Mouse (Mus musculus) ES-Bruce4 (cell line): ENCODE results near the gene Arhgef10l. TPM values are rescaled to one million over a fixed set of nuclear protein-coding genes. Genes with fewer than 3 reads are reported as not detected.

Experiments
- H3K27ac ChIP-seq: 2 replicates; pipeline ENCODE4 v1.5.1; 2012; ENCODE audit warnings: low read length, inconsistent platforms; ENCODE audit not compliant: insufficient read depth
- H3K27me3 ChIP-seq: 2 replicates; pipeline ENCODE4 v1.6.1; 2012; ENCODE audit warnings: mild to moderate bottlenecking, low read length, inconsistent platforms; ENCODE audit not compliant: control insufficient read depth, poor library complexity, insufficient read depth, severe bottlenecking
- H3K36me3 ChIP-seq: 2 replicates; pipeline ENCODE4 v1.6.1; 2012; ENCODE audit warnings: inconsistent platforms, mild to moderate bottlenecking, low read length, moderate library complexity; ENCODE audit not compliant: control insufficient read depth, poor library complexity, insufficient read depth, severe bottlenecking
- H3K4me1 ChIP-seq: one replicate; pipeline ENCODE4 v1.8.1; 2011; ENCODE audit warnings: low read length; ENCODE audit not compliant: control insufficient read depth, insufficient read depth
- H3K4me3 ChIP-seq: 2 replicates; pipeline ENCODE4 v1.5.1; 2011; ENCODE audit warnings: low read depth, mild to moderate bottlenecking, low read length
- H3K9ac ChIP-seq: 2 replicates; pipeline ENCODE4 v1.6.1; 2012; ENCODE audit warnings: low read depth, mild to moderate bottlenecking, inconsistent platforms; ENCODE audit not compliant: poor library complexity, severe bottlenecking
- H3K9me3 ChIP-seq: replicated peaks from 2 replicates; pipeline ENCODE4 v1.6.1; 2012; ENCODE audit warnings: mild to moderate bottlenecking, low read length, inconsistent platforms; ENCODE audit not compliant: control insufficient read depth, poor library complexity, insufficient read depth, severe bottlenecking
- CTCF ChIP-seq: IDR thresholded peaks from one replicate; pipeline ENCODE4 v1.8.1; 2011; ENCODE audit warnings: low read depth, low read length
- EP300 ChIP-seq: IDR thresholded peaks from 2 replicates; pipeline ENCODE4 v1.6.1; 2011; ENCODE audit warnings: low read depth, low read length; ENCODE audit not compliant: insufficient read depth
- POLR2A ChIP-seq: IDR thresholded peaks from one replicate; pipeline ENCODE4 v1.8.1; 2011; ENCODE audit warnings: low read length; ENCODE audit not compliant: insufficient read depth
- polyA plus RNA-seq: library from polyadenylated mRNA; stranded (reverse); fragments of >200 nt; gene quantifications from 2 replicates; pipeline ENCODE4 v1.2.4, GENCODE M21; 2011; ENCODE audit warnings: low read depth; ENCODE audit not compliant: missing spikeins, insufficient read depth, insufficient read length

The Arhgef10l gene
- polyA plus RNA-seq, 1 experiment: 7.7 TPM

- no peak overlapping the region for H3K9ac ChIP-seq
- no peaks in the 10 kb centered on the region for H3K36me3 ChIP-seq
- no peaks in the 10 kb centered on the region for H3K27me3 ChIP-seq
- no peak overlapping the region for H3K4me3 ChIP-seq
- no peak for TF ChIP-seq EP300
- no peak for TF ChIP-seq POLR2A
- TF ChIP-seq CTCF: no peak
- H3K9me3 ChIP-seq: no peaks in the 10 kb centered on the region
- no peak overlapping the region for H3K27ac ChIP-seq
- no peaks in the 10 kb centered on the region for H3K4me1 ChIP-seq
Observed at GRCm38 (mm10) chr4:140645638-140646037, 20.2 kb downstream of the Arhgef10l start.

GRCm38 (mm10) chr4:140644701-140645100 is 21.1 kb downstream of the Arhgef10l start:
- H3K4me3 ChIP-seq: no peak overlapping the region
- H3K27ac ChIP-seq: no peak overlapping the region
- TF ChIP-seq CTCF (no peak), EP300 (no peak), POLR2A (no peak)
- no peaks in the 10 kb centered on the region for H3K27me3 ChIP-seq
- no peaks in the 10 kb centered on the region for H3K4me1 ChIP-seq
- no peaks in the 10 kb centered on the region for H3K36me3 ChIP-seq
- no peak overlapping the region for H3K9ac ChIP-seq
- no peaks in the 10 kb centered on the region for H3K9me3 ChIP-seq

GRCm38 (mm10) chr4:140644276-140644675 is 21.5 kb downstream of the Arhgef10l start:
- no peak overlapping the region for H3K9ac ChIP-seq
- no peaks in the 10 kb centered on the region for H3K27me3 ChIP-seq
- no peaks in the 10 kb centered on the region for H3K36me3 ChIP-seq
- H3K4me3 ChIP-seq: no peak overlapping the region
- TF ChIP-seq EP300: no peak
- no peak for TF ChIP-seq POLR2A
- no peak for TF ChIP-seq CTCF
- no peak overlapping the region for H3K27ac ChIP-seq
- no peaks in the 10 kb centered on the region for H3K9me3 ChIP-seq
- no peaks in the 10 kb centered on the region for H3K4me1 ChIP-seq

- Histone ChIP-seq H3K4me1 (no peaks in the 10 kb centered on the region), H3K36me3 (no peaks in the 10 kb centered on the region), H3K27me3 (no peaks in the 10 kb centered on the region), H3K9me3 (no peaks in the 10 kb centered on the region), H3K4me3 (no peak overlapping the region), H3K9ac (no peak overlapping the region), H3K27ac (no peak overlapping the region)
- TF ChIP-seq POLR2A: no peak
- TF ChIP-seq CTCF: no peak
- TF ChIP-seq EP300: no peak
Observed at GRCm38 (mm10) chr4:140642378-140642777, 23.4 kb downstream of the Arhgef10l start.

GRCm38 (mm10) chr4:140641414-140641918 is 24.3 kb downstream of the Arhgef10l start:
- Histone ChIP-seq H3K36me3 (no peaks in the 10 kb centered on the region), H3K9ac (no peak overlapping the region), H3K4me1 (no peaks in the 10 kb centered on the region), H3K9me3 (no peaks in the 10 kb centered on the region), H3K27ac (no peak overlapping the region), H3K4me3 (no peak overlapping the region), H3K27me3 (no peaks in the 10 kb centered on the region)
- TF ChIP-seq EP300 (no peak), CTCF (no peak), POLR2A (no peak)

- Histone ChIP-seq H3K4me1 (no peaks in the 10 kb centered on the region), H3K4me3 (no peak overlapping the region), H3K27me3 (no peaks in the 10 kb centered on the region), H3K27ac (no peak overlapping the region), H3K9me3 (no peaks in the 10 kb centered on the region), H3K36me3 (no peaks in the 10 kb centered on the region), H3K9ac (no peak overlapping the region)
- TF ChIP-seq CTCF (no peak), EP300 (no peak), POLR2A (no peak)
Observed at GRCm38 (mm10) chr4:140640668-140641067, 25.1 kb downstream of the Arhgef10l start.
